Mouse (Mus musculus): ENCODE measurements around the gene Ltbp1. TPM values are rescaled to one million over a fixed set of nuclear protein-coding genes. Genes with fewer than 3 reads are reported as not detected.

Ltbp1 gene
- polyA plus RNA-seq, 1 experiment from 2014 or later = 30.2 TPM

DNA sequence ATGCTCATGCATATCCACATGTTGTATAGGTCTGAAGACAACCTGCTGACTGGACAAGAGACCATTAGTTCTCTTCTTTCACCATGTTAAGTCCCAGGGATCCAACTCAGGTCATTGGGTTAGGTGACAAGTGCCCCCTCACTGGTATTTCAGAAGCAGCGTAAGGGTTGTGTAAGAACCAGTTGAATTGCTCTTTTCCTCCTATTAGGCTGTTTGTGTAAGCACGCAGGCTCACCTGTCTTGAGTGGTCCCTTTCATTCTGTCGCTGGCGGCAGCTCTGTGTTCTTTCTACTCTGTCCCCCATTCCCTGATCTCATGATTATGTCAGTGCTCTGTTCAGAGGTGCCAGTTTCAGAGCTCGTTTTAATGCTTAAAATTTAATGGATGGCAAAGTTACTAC is 317.9 kb downstream of the Ltbp1 start:
- ATAC-seq (replicated peaks; ENCODE audit: low FRiP score, low read depth) (no peak), DNase-seq (ENCODE audit: low spot score) (no peak)
- Histone ChIP-seq H3K9me3 (replicated peaks; ENCODE audit: low read length) (no peaks in the 10 kb centered on the region), H3K4me3 (replicated peaks; ENCODE audit: low read depth, low read length) (no peak overlapping the region), H3K9ac (ENCODE audit: low read depth, low read length) (no peak overlapping the region), H3K4me2 (ENCODE audit: low read length) (no peak overlapping the region), H3K27me3 (ENCODE audit: insufficient read depth, low read length) (no peaks in the 10 kb centered on the region), H3K36me3 (ENCODE audit: insufficient read depth, low read length) (no peaks in the 10 kb centered on the region), H3K27ac (no peak overlapping the region), H3K4me1 (replicated peaks; ENCODE audit: insufficient read depth, low read length) (no peaks in the 10 kb centered on the region)
- TF ChIP-seq CTCF (IDR thresholded peaks at IDR 0.05; ENCODE audit: low read depth) = no peak
- 94% methylated on average over 5 of the region's 5 CpGs for WGBS

DNA sequence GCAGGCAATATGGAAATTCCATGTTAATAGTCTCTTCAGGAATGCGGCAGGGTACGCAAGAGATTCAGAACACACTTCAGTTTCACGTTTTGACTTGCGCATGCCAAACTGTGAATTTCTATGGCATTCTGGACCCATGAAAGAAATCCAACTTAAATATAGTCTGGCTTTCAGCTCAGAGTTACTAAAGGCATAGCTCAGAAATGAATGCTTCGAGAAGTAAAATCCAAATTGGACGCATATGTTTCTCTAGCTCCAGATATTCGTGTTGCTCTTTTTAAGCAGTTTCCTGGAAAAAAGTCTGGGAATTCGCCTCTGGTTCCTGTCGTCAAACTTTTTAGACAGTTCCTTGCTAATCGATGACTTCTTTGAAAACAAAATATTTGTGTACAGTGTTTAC is 318.4 kb downstream of the Ltbp1 start:
- H3K27ac ChIP-seq = no peak overlapping the region
- TF ChIP-seq CTCF (IDR thresholded peaks at IDR 0.05; ENCODE audit: low read depth) = no peak
- 92% methylated on average over 10 of the region's 10 CpGs for WGBS
- no peak overlapping the region for H3K9ac ChIP-seq (ENCODE audit: low read depth, low read length)
- H3K9me3 ChIP-seq (replicated peaks; ENCODE audit: low read length) = no peaks in the 10 kb centered on the region
- ATAC-seq (replicated peaks; ENCODE audit: low FRiP score, low read depth) = no peak
- no peaks in the 10 kb centered on the region for H3K36me3 ChIP-seq (ENCODE audit: insufficient read depth, low read length)
- no peak overlapping the region for H3K4me3 ChIP-seq (replicated peaks; ENCODE audit: low read depth, low read length)
- DNase-seq (ENCODE audit: low spot score) = no peak
- H3K4me2 ChIP-seq (ENCODE audit: low read length) = no peak overlapping the region
- no peaks in the 10 kb centered on the region for H3K4me1 ChIP-seq (replicated peaks; ENCODE audit: insufficient read depth, low read length)
- H3K27me3 ChIP-seq (ENCODE audit: insufficient read depth, low read length) = no peaks in the 10 kb centered on the region

DNA sequence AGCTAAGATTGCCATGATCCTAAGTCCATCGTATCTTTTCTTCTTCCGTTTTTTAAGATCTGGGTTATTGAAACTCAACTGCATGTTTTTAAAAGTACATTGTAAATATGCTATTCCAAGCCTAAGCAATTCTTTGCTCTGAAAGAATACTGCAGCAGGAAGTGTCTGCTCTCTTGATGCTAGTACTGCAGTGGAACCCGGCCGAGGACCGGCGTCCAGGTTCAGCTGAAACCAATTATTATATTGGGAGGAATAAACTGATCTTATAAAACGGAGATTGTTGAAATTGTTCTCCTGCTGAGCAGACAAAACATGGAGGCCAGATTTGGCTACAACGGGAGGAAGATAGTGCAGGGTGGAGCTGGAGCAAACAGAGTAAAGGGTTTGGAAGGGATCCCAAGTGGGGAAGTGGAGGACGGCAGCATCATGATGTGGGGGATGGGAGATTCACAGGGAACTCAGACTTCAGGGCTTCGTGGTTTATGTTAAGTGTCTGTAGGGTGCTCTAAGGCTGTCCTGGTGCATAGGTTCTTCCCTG is 322.8 kb downstream of the Ltbp1 start:
- no peak for TF ChIP-seq CTCF (IDR thresholded peaks at IDR 0.05; ENCODE audit: low read depth)
- DNase-seq (ENCODE audit: low spot score) (no peak), ATAC-seq (replicated peaks; ENCODE audit: low FRiP score, low read depth) (no peak)
- Histone ChIP-seq H3K9ac (ENCODE audit: low read depth, low read length) (no peak overlapping the region), H3K4me3 (replicated peaks; ENCODE audit: low read depth, low read length) (no peak overlapping the region), H3K9me3 (replicated peaks; ENCODE audit: low read length) (no peaks in the 10 kb centered on the region), H3K4me1 (replicated peaks; ENCODE audit: insufficient read depth, low read length) (no peaks in the 10 kb centered on the region), H3K36me3 (ENCODE audit: insufficient read depth, low read length) (no peaks in the 10 kb centered on the region), H3K4me2 (ENCODE audit: low read length) (no peak overlapping the region), H3K27ac (no peak overlapping the region), H3K27me3 (ENCODE audit: insufficient read depth, low read length) (no peaks in the 10 kb centered on the region)
- WGBS = 75% methylated on average over 10 of the region's 10 CpGs

GRCm38 (mm10) chr17:75330366-75330765 is 325.0 kb downstream of the Ltbp1 start:
- no peak overlapping the region for H3K27ac ChIP-seq
- H3K27me3 ChIP-seq (ENCODE audit: insufficient read depth, low read length) = no peaks in the 10 kb centered on the region
- no peaks in the 10 kb centered on the region for H3K9me3 ChIP-seq (replicated peaks; ENCODE audit: low read length)
- H3K4me1 ChIP-seq (replicated peaks; ENCODE audit: insufficient read depth, low read length) = no peaks in the 10 kb centered on the region
- 89% methylated on average over 6 of the region's 6 CpGs for WGBS
- ATAC-seq (replicated peaks; ENCODE audit: low FRiP score, low read depth) (no peak), DNase-seq (ENCODE audit: low spot score) (no peak)
- H3K4me3 ChIP-seq (replicated peaks; ENCODE audit: low read depth, low read length) = no peak overlapping the region
- no peak overlapping the region for H3K4me2 ChIP-seq (ENCODE audit: low read length)
- no peaks in the 10 kb centered on the region for H3K36me3 ChIP-seq (ENCODE audit: insufficient read depth, low read length)
- no peak overlapping the region for H3K9ac ChIP-seq (ENCODE audit: low read depth, low read length)
- no peak for TF ChIP-seq CTCF (IDR thresholded peaks at IDR 0.05; ENCODE audit: low read depth)

- no peak for ATAC-seq (replicated peaks; ENCODE audit: low FRiP score, low read depth)
- WGBS = 90% methylated on average over 6 of the region's 6 CpGs
- H3K4me3 ChIP-seq (replicated peaks; ENCODE audit: low read depth, low read length) = no peak overlapping the region
Measured at GRCm38 (mm10) chr17:75331421-75331951, 326.1 kb downstream of the Ltbp1 start.

GRCm38 (mm10) chr17:75332289-75332688 is 326.9 kb downstream of the Ltbp1 start:
- no peak overlapping the region for H3K9ac ChIP-seq (ENCODE audit: low read depth, low read length)
- no peak for TF ChIP-seq CTCF (IDR thresholded peaks at IDR 0.05; ENCODE audit: low read depth)
- H3K27ac ChIP-seq = no peak overlapping the region
- ATAC-seq (replicated peaks; ENCODE audit: low FRiP score, low read depth) (no peak), DNase-seq (ENCODE audit: low spot score) (no peak)
- H3K36me3 ChIP-seq (ENCODE audit: insufficient read depth, low read length) = no peaks in the 10 kb centered on the region
- H3K4me1 ChIP-seq (replicated peaks; ENCODE audit: insufficient read depth, low read length) = no peaks in the 10 kb centered on the region
- H3K27me3 ChIP-seq (ENCODE audit: insufficient read depth, low read length) = no peaks in the 10 kb centered on the region
- H3K9me3 ChIP-seq (replicated peaks; ENCODE audit: low read length) = no peaks in the 10 kb centered on the region
- no peak overlapping the region for H3K4me2 ChIP-seq (ENCODE audit: low read length)
- no peak overlapping the region for H3K4me3 ChIP-seq (replicated peaks; ENCODE audit: low read depth, low read length)
- 94% methylated on average over 6 of the region's 6 CpGs for WGBS

More at GRCm38 (mm10) chr17:75331421-75331951, 326.1 kb downstream of the Ltbp1 start:
- Histone ChIP-seq H3K9ac (ENCODE audit: low read depth, low read length) (no peak overlapping the region), H3K4me1 (replicated peaks; ENCODE audit: insufficient read depth, low read length) (no peaks in the 10 kb centered on the region), H3K4me2 (ENCODE audit: low read length) (no peak overlapping the region), H3K27me3 (ENCODE audit: insufficient read depth, low read length) (no peaks in the 10 kb centered on the region), H3K27ac (no peak overlapping the region), H3K9me3 (replicated peaks; ENCODE audit: low read length) (no peaks in the 10 kb centered on the region), H3K36me3 (ENCODE audit: insufficient read depth, low read length) (no peaks in the 10 kb centered on the region)
- no peak for TF ChIP-seq CTCF (IDR thresholded peaks at IDR 0.05; ENCODE audit: low read depth)
- no peak for DNase-seq (ENCODE audit: low spot score)

- WGBS = 91% methylated on average over 9 of the region's 9 CpGs
- no peak overlapping the region for H3K4me2 ChIP-seq (ENCODE audit: low read length)
Measured at GRCm38 (mm10) chr17:75333011-75333410, 327.6 kb downstream of the Ltbp1 start.

More at GRCm38 (mm10) chr17:75333011-75333410, 327.6 kb downstream of the Ltbp1 start:
- no peak for TF ChIP-seq CTCF (IDR thresholded peaks at IDR 0.05; ENCODE audit: low read depth)
- Histone ChIP-seq H3K4me1 (replicated peaks; ENCODE audit: insufficient read depth, low read length) (no peaks in the 10 kb centered on the region), H3K36me3 (ENCODE audit: insufficient read depth, low read length) (no peaks in the 10 kb centered on the region), H3K9ac (ENCODE audit: low read depth, low read length) (no peak overlapping the region), H3K27ac (no peak overlapping the region), H3K4me3 (replicated peaks; ENCODE audit: low read depth, low read length) (no peak overlapping the region), H3K9me3 (replicated peaks; ENCODE audit: low read length) (no peaks in the 10 kb centered on the region), H3K27me3 (ENCODE audit: insufficient read depth, low read length) (no peaks in the 10 kb centered on the region)
- DNase-seq (ENCODE audit: low spot score) (no peak), ATAC-seq (replicated peaks; ENCODE audit: low FRiP score, low read depth) (no peak)
